Mouse (Mus musculus): ENCODE results near the gene Akr1c20. TPM values are rescaled to one million over a fixed set of nuclear protein-coding genes. Genes with fewer than 3 reads are reported as not detected.

Akr1c20 gene
- polyA plus RNA-seq (2012; rRNA removed), result not detected in 2 replicates

- H3K4me3 ChIP-seq (ENCODE audit: insufficient read depth, low read length), result no peak within 1 kb of the TSS
- no peaks in the 10 kb centered on the region for H3K4me1 ChIP-seq (ENCODE audit: control insufficient read depth, insufficient read depth, low read length)
- no peak for TF ChIP-seq CTCF (IDR thresholded peaks at IDR 0.05; ENCODE audit: extremely low read depth, insufficient read depth, low read length)
- no peak for TF ChIP-seq POLR2A (IDR thresholded peaks at IDR 0.05; ENCODE audit: extremely low read depth, insufficient read depth, low read length)
- H3K27ac ChIP-seq (ENCODE audit: insufficient read depth, low read length), result no peak within 1 kb of the TSS
These were observed at the start of gene Akr1c20 for GRCm38 (mm10) chr13:4523201-4523838. TSS of gene Akr1c20 (minus strand) at chr13:4523345.

GRCm38 (mm10) chr13:4565996-4566395, 42.9 kb upstream of the Akr1c20 start:
- no peak for TF ChIP-seq POLR2A (IDR thresholded peaks at IDR 0.05; ENCODE audit: extremely low read depth, insufficient read depth, low read length)
- TF ChIP-seq CTCF (IDR thresholded peaks at IDR 0.05; ENCODE audit: extremely low read depth, insufficient read depth, low read length), result no peak
- Histone ChIP-seq H3K4me1 (ENCODE audit: control insufficient read depth, insufficient read depth, low read length) (no peaks in the 10 kb centered on the region), H3K4me3 (ENCODE audit: insufficient read depth, low read length) (no peak overlapping the region), H3K27ac (ENCODE audit: insufficient read depth, low read length) (no peak overlapping the region)

DNA sequence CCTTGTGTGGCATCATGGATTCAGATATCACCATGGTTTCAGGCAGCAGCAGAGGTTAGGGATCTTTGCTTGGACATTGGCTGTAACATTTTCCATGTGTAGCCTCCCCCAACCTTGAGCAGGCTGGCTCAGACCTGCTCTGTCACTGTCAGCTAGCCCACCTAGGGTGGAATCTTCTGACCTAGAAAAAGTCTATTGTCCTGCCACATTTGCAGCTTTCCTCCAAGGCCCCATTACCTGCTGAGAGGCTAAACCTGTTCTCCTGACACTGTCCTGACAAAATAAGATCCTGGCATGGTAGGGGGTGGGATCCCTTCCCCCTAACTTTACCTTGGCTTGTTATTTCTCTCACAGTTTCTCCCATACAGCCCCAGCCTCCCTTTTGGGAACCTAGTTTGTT, 37.4 kb upstream of the Akr1c20 start:
- Histone ChIP-seq H3K4me3 (ENCODE audit: insufficient read depth, low read length) (no peak overlapping the region), H3K27ac (ENCODE audit: insufficient read depth, low read length) (no peak overlapping the region), H3K4me1 (ENCODE audit: control insufficient read depth, insufficient read depth, low read length) (no peaks in the 10 kb centered on the region)
- TF ChIP-seq POLR2A (IDR thresholded peaks at IDR 0.05; ENCODE audit: extremely low read depth, insufficient read depth, low read length) (no peak), CTCF (IDR thresholded peaks at IDR 0.05; ENCODE audit: extremely low read depth, insufficient read depth, low read length) (no peak)

DNA sequence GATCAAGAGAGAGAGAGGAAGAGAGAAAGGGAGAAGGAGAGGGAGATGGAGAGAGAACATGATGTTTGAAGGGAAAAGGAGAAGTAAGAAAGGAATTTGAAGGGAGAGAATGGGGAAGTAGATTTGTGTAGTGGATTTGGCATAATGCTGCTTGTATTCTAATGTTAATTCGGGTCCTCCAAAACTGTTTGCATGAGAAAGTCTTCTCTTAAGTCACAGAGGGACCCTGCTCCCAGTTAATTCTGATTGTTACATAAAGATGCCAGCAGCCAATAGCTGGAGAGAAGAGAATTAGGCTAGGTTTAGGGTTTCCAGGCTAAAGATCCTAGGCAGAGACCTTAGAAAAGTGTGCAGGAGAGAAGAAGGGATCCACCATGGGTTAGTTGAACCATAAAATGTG, 36.0 kb upstream of the Akr1c20 start:
- TF ChIP-seq POLR2A (IDR thresholded peaks at IDR 0.05; ENCODE audit: extremely low read depth, insufficient read depth, low read length) (no peak), CTCF (IDR thresholded peaks at IDR 0.05; ENCODE audit: extremely low read depth, insufficient read depth, low read length) (no peak)
- Histone ChIP-seq H3K4me1 (ENCODE audit: control insufficient read depth, insufficient read depth, low read length) (no peaks in the 10 kb centered on the region), H3K4me3 (ENCODE audit: insufficient read depth, low read length) (no peak overlapping the region), H3K27ac (ENCODE audit: insufficient read depth, low read length) (no peak overlapping the region)

- TF ChIP-seq CTCF (IDR thresholded peaks at IDR 0.05; ENCODE audit: extremely low read depth, insufficient read depth, low read length), result no peak
- no peak for TF ChIP-seq POLR2A (IDR thresholded peaks at IDR 0.05; ENCODE audit: extremely low read depth, insufficient read depth, low read length)
- H3K4me3 ChIP-seq (ENCODE audit: insufficient read depth, low read length), result no peak overlapping the region
- H3K4me1 ChIP-seq (ENCODE audit: control insufficient read depth, insufficient read depth, low read length), result no peaks in the 10 kb centered on the region
These were observed 8.3 kb downstream of the Akr1c20 start for GRCm38 (mm10) chr13:4514811-4515210.

DNA sequence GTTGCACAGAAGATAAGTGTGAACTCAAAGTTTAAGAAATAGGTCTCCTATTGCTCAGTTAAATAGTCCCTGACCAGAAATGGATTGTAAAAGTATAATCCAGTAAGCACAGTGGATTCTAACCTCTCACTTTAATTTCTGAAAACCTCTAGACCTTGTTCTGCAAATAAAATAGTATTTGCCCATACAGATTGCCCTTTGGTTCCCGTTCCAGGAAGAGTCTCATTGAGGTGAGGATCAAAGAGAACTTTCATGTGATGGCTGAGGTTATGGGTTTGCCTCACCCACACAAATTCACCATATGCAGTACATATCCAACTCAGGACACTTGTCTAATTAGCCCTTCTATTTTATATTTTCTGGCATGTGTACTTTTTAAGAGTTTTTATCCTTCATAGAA, 55.2 kb downstream of the Akr1c20 start:
- TF ChIP-seq CTCF (IDR thresholded peaks at IDR 0.05; ENCODE audit: extremely low read depth, insufficient read depth, low read length), result no peak
- TF ChIP-seq POLR2A (IDR thresholded peaks at IDR 0.05; ENCODE audit: extremely low read depth, insufficient read depth, low read length), result no peak

More at GRCm38 (mm10) chr13:4514811-4515210, 8.3 kb downstream of the Akr1c20 start:
- no peak overlapping the region for H3K27ac ChIP-seq (ENCODE audit: insufficient read depth, low read length)

GRCm38 (mm10) chr13:4465641-4466040, 57.5 kb downstream of the Akr1c20 start:
- H3K4me1 ChIP-seq (ENCODE audit: control insufficient read depth, insufficient read depth, low read length), result no peaks in the 10 kb centered on the region
- no peak overlapping the region for H3K27ac ChIP-seq (ENCODE audit: insufficient read depth, low read length)
- no peak overlapping the region for H3K4me3 ChIP-seq (ENCODE audit: insufficient read depth, low read length)
- TF ChIP-seq CTCF (IDR thresholded peaks at IDR 0.05; ENCODE audit: extremely low read depth, insufficient read depth, low read length), result no peak
- TF ChIP-seq POLR2A (IDR thresholded peaks at IDR 0.05; ENCODE audit: extremely low read depth, insufficient read depth, low read length), result no peak

More for the DNA sequence above, 55.2 kb downstream of the Akr1c20 start:
- Histone ChIP-seq H3K4me1 (ENCODE audit: control insufficient read depth, insufficient read depth, low read length) (no peaks in the 10 kb centered on the region), H3K4me3 (ENCODE audit: insufficient read depth, low read length) (no peak overlapping the region), H3K27ac (ENCODE audit: insufficient read depth, low read length) (no peak overlapping the region)

Other genes starting within 250 kb of the Akr1c20 start
- gene Akr1c12, start 243.9 kb downstream of the Akr1c20 start, polyA plus RNA-seq (2012; rRNA removed), result not detected in 2 replicates
- not detected in 2 replicates for gene Akr1c6, start 89.0 kb downstream of the Akr1c20 start, polyA plus RNA-seq (2012; rRNA removed)
- gene Akr1c21, start 50.7 kb upstream of the Akr1c20 start, polyA plus RNA-seq (2012; rRNA removed), result not detected in 2 replicates
- gene Akr1e1, start 85.8 kb upstream of the Akr1c20 start, polyA plus RNA-seq (2012; rRNA removed), result 16.4 and 22.1 TPM in 2 replicates

Data from cortical plate, adult 2 months (tissue).